Mouse (Mus musculus) left cerebral cortex, adult 8-10 months (tissue): ENCODE measurements at regions not wholly inside any gene's neighbourhood (a gene's known extent, or its start where the extent isn't known, plus 50 kb on each side); places are given as distances from the start of the nearest gene placed in this dataset.

Experiments
- DNase-seq, 2 experiments: peaks; one replicate each; pipeline ENCODE4 v3.0.0; 2022; ENCODE audit warnings: low spot score in 2 of 2

GRCm38 (mm10) chr2:117965758-117966157, 145.9 kb upstream of the Thbs1 start:
- no peak for DNase-seq

GRCm38 (mm10) chr2:117968731-117969130, 142.9 kb upstream of the Thbs1 start:
- no peak for DNase-seq

- DNase-seq: no peak
Observed at GRCm38 (mm10) chr2:117970631-117971030, 141.0 kb upstream of the Thbs1 start.

GRCm38 (mm10) chr2:117977033-117977432, 134.6 kb upstream of the Thbs1 start:
- DNase-seq: no peak

GRCm38 (mm10) chr2:117980856-117981255, 130.8 kb upstream of the Thbs1 start:
- no peak for DNase-seq

GRCm38 (mm10) chr2:117984569-117984968, 127.1 kb upstream of the Thbs1 start:
- DNase-seq: no peak

- DNase-seq: no peak
Observed at GRCm38 (mm10) chr2:117987426-117988215, 124.1 kb upstream of the Thbs1 start.

GRCm38 (mm10) chr2:117988396-117989173, 123.1 kb upstream of the Thbs1 start:
- no peak for DNase-seq

- no peak for DNase-seq
Observed at GRCm38 (mm10) chr2:117989215-117989614, 122.5 kb upstream of the Thbs1 start.

- DNase-seq: no peak
Observed at GRCm38 (mm10) chr2:117996130-117997083, 115.3 kb upstream of the Thbs1 start.

GRCm38 (mm10) chr2:117999641-118000040, 112.0 kb upstream of the Thbs1 start:
- no peak for DNase-seq

GRCm38 (mm10) chr2:118004191-118004590, 107.5 kb upstream of the Thbs1 start:
- DNase-seq: no peak

GRCm38 (mm10) chr2:118007539-118008427, 103.9 kb upstream of the Thbs1 start:
- no peak for DNase-seq

GRCm38 (mm10) chr2:118011679-118012078, 100.0 kb upstream of the Thbs1 start:
- DNase-seq: no peak

- DNase-seq: no peak
Observed at GRCm38 (mm10) chr2:118012211-118012610, 99.5 kb upstream of the Thbs1 start.

- no peak for DNase-seq
Observed at GRCm38 (mm10) chr2:118013156-118013555, 98.5 kb upstream of the Thbs1 start.

GRCm38 (mm10) chr2:118015182-118015581, 96.5 kb upstream of the Thbs1 start:
- no peak for DNase-seq

GRCm38 (mm10) chr2:118025829-118026735, 85.6 kb upstream of the Thbs1 start:
- no peak for DNase-seq

GRCm38 (mm10) chr2:118028881-118029280, 82.8 kb upstream of the Thbs1 start:
- no peak for DNase-seq
